9 mouse cellular contexts compared by ENCODE assay signal in the genomic region with DNA sequence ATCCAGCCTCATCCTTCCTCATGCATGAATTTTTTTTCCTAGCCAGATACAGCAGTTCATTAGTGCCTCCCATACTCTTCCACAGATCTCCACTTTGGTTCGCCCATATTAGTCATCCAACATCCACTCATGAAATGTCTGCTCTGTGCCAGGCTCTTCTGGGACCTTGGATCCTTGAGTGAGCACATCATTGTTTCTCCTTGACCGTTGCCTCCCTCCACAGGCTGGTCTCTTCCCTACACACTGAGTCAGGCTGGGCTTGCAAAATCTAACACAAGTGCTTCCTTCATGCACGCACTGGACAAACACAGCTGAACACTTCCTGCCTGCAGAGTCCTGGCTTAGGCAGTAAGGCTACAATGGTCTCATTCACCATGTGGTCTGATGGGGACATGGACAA. TPM values are rescaled to one million over a fixed set of nuclear protein-coding genes. Genes with fewer than 3 reads are reported as not detected.
DNase-seq lines count a peak whose midpoint lies in the region; ATAC-seq lines count a peak whose summit lies in the region.
"Had no signal": no experiment of that assay in that cellular context is flagged by ENCODE, and none has a peak within 500 bp of the region (broad histone marks: within the 10 kb centered on the region; RNA-seq: fewer than 3 reads in every experiment).

No protein-coding gene starts in this region.

- peak; percentile 25; the same call in 1 of the 2 replicates for ATAC-seq in liver, embryonic 13.5 days (ENCODE audit: low read depth)
- ATAC-seq in liver, embryonic 11.5 days (replicated peaks; ENCODE audit: low FRiP score) = no peak
- peak; percentile 40 for ATAC-seq in megakaryocyte progenitor cell, adult 5-6 weeks (replicated peaks; ENCODE audit: poor library complexity)
- ATAC-seq in hindbrain, embryonic 16.5 days = no peak

- peaks cover 30% of the 10 kb centered on the region for H3K4me1 ChIP-seq in liver, embryonic 13.5 days (replicated peaks)
- peaks cover 11% of the 10 kb centered on the region for H3K4me1 ChIP-seq in liver, embryonic 11.5 days (replicated peaks; ENCODE audit: control insufficient read depth, insufficient read depth, low read length)
- peaks cover 13% of the 10 kb centered on the region for H3K4me1 ChIP-seq in hindbrain, embryonic 16.5 days (ENCODE audit: control insufficient read depth, insufficient read depth, low read depth, low read length)

- H3K4me2 ChIP-seq in liver, embryonic 13.5 days = no peak overlapping the region
- H3K4me2 ChIP-seq in liver, embryonic 11.5 days = no peak overlapping the region
- H3K4me2 ChIP-seq in hindbrain, embryonic 16.5 days (ENCODE audit: low read length) = no peak overlapping the region

- DNase-seq in liver, embryonic 13.5 days = no peak
- no peak for DNase-seq in liver, embryonic 11.5 days (ENCODE audit: low spot score)
- DNase-seq in adrenal gland, adult 8-10 months = peak; percentile 84
- peak; percentile 30 for DNase-seq in gastrocnemius, postnatal 25 days
- no peak for DNase-seq in left cerebral cortex, adult 8-10 months (ENCODE audit: low spot score in 2 of 2)
- DNase-seq: cerebellum, adult 9-10 months; kidney, postnatal 25 days had no signal

- H3K27me3 ChIP-seq in liver, embryonic 13.5 days = no peaks in the 10 kb centered on the region
- no peaks in the 10 kb centered on the region for H3K27me3 ChIP-seq in liver, embryonic 11.5 days (replicated peaks; ENCODE audit: control insufficient read depth, insufficient read depth, low read length)
- no peaks in the 10 kb centered on the region; the same call in 1 of the 2 replicates for H3K27me3 ChIP-seq in hindbrain, embryonic 16.5 days (replicated peaks; ENCODE audit: control insufficient read depth, insufficient read depth, low read length)

- no peaks in the 10 kb centered on the region for H3K9me3 ChIP-seq in liver, embryonic 13.5 days (replicated peaks)
- no peaks in the 10 kb centered on the region for H3K9me3 ChIP-seq in liver, embryonic 11.5 days (ENCODE audit: control insufficient read depth, low read length)
- no peaks in the 10 kb centered on the region for H3K9me3 ChIP-seq in hindbrain, embryonic 16.5 days (ENCODE audit: control insufficient read depth, low read length)

- H3K36me3 ChIP-seq in liver, embryonic 13.5 days = no peaks in the 10 kb centered on the region
- no peaks in the 10 kb centered on the region for H3K36me3 ChIP-seq in liver, embryonic 11.5 days (ENCODE audit: control insufficient read depth, insufficient read depth, low read length)
- H3K36me3 ChIP-seq in hindbrain, embryonic 16.5 days (ENCODE audit: control insufficient read depth, insufficient read depth, low read length) = no peaks in the 10 kb centered on the region

- H3K9ac ChIP-seq in liver, embryonic 13.5 days = no peak overlapping the region
- no peak overlapping the region for H3K9ac ChIP-seq in liver, embryonic 11.5 days (ENCODE audit: low read depth, low read length)
- no peak overlapping the region for H3K9ac ChIP-seq in hindbrain, embryonic 16.5 days (ENCODE audit: low read depth, low read length)

- no peak overlapping the region for H3K4me3 ChIP-seq in liver, embryonic 13.5 days (replicated peaks)
- H3K4me3 ChIP-seq in liver, embryonic 11.5 days (ENCODE audit: low read depth, low read length) = no peak overlapping the region
- no peak overlapping the region for H3K4me3 ChIP-seq in hindbrain, embryonic 16.5 days (ENCODE audit: low read length)

- no peak overlapping the region for H3K27ac ChIP-seq in liver, embryonic 13.5 days
- H3K27ac ChIP-seq in liver, embryonic 11.5 days (ENCODE audit: low read depth, low read length) = no peak overlapping the region
- H3K27ac ChIP-seq in hindbrain, embryonic 16.5 days (ENCODE audit: low read depth, low read length) = no peak overlapping the region

- WGBS in liver, embryonic 13.5 days (ENCODE audit: insufficient replicate concordance) = 60% methylated on average over 3 of the region's 3 CpGs
- 70% methylated on average over 3 of the region's 3 CpGs for WGBS in liver, embryonic 11.5 days
- 85% methylated on average over 3 of the region's 3 CpGs for WGBS in hindbrain, embryonic 16.5 days

RNA-seq across cellular contexts. Expression of a gene that starts 1.7 kb away (rescaled TPM):
- polyA plus RNA-seq in liver, embryonic 13.5 days (2015; fragmentation: Nextera tagmentation; extraction: Ambion mirVana) = 32.1 and 32.5 TPM in 2 replicates
- polyA plus RNA-seq in liver, embryonic 11.5 days (2014; fragmentation: Nextera tagmentation; extraction: Ambion mirVana) = 62.4 and 65.3 TPM in 2 replicates
- total RNA-seq in adrenal gland, adult 8-10 months (2022) = 100 to 1,000 TPM; 125 to 176 (median 142) TPM
- total RNA-seq in gastrocnemius, postnatal 25 days (2021) = 10 to 100 TPM; 21.6 to 29.0 TPM
- 98.6 and 103 TPM in 2 replicates for total RNA-seq in megakaryocyte progenitor cell, adult 5-6 weeks (2015)
- total RNA-seq in megakaryocyte progenitor cell, adult 5-6 weeks (2017) = 168 and 210 TPM in 2 replicates
- 100 to 1,000 TPM in 1 of 4 experiments, 10 to 100 TPM in 3; 47.1 to 108 (median 62.0) TPM for total RNA-seq in left cerebral cortex, adult 8-10 months (2022)
- polyA plus RNA-seq in hindbrain, embryonic 16.5 days (2015; fragmentation: Nextera tagmentation; extraction: Ambion mirVana) = 68.0 and 71.3 TPM in 2 replicates

RNA-seq across cellular contexts. Expression of a gene that starts 2.0 kb away (rescaled TPM):
- polyA plus RNA-seq in liver, embryonic 13.5 days (2015; fragmentation: Nextera tagmentation; extraction: Ambion mirVana) = 0.16 TPM in 1 of 2 replicates, not detected in the other
- polyA plus RNA-seq in liver, embryonic 11.5 days (2014; fragmentation: Nextera tagmentation; extraction: Ambion mirVana) = 0.22 TPM in 1 of 2 replicates, not detected in the other
- 1 to 10 TPM; 1.5 to 3.9 (median 3.5) TPM for total RNA-seq in adrenal gland, adult 8-10 months (2022)
- total RNA-seq in gastrocnemius, postnatal 25 days (2021) = under 1 TPM in 1 of 2 experiments, not detected in 1; 0.94 TPM
- 0.17 TPM in 1 of 2 replicates, not detected in the other for total RNA-seq in megakaryocyte progenitor cell, adult 5-6 weeks (2015)
- total RNA-seq in megakaryocyte progenitor cell, adult 5-6 weeks (2017) = not detected in 2 replicates
- 1 to 10 TPM; 2.5 to 4.5 (median 4.0) TPM for total RNA-seq in left cerebral cortex, adult 8-10 months (2022)
- polyA plus RNA-seq in hindbrain, embryonic 16.5 days (2015; fragmentation: Nextera tagmentation; extraction: Ambion mirVana) = 1.1 and 1.3 TPM in 2 replicates

RNA-seq across cellular contexts. Expression of a gene that starts 40.1 kb away (rescaled TPM):
- polyA plus RNA-seq in liver, embryonic 13.5 days (2015; fragmentation: Nextera tagmentation; extraction: Ambion mirVana) = 0.12 TPM in 1 of 2 replicates, not detected in the other
- 0.10 TPM in 1 of 2 replicates, not detected in the other for polyA plus RNA-seq in liver, embryonic 11.5 days (2014; fragmentation: Nextera tagmentation; extraction: Ambion mirVana)
- 10 to 100 TPM in 2 of 4 experiments, 1 to 10 TPM in 2; 5.8 to 16.0 (median 9.7) TPM for total RNA-seq in adrenal gland, adult 8-10 months (2022)
- total RNA-seq in gastrocnemius, postnatal 25 days (2021) = not detected
- not detected in 2 replicates for total RNA-seq in megakaryocyte progenitor cell, adult 5-6 weeks (2015)
- not detected in 2 replicates for total RNA-seq in megakaryocyte progenitor cell, adult 5-6 weeks (2017)
- total RNA-seq in left cerebral cortex, adult 8-10 months (2022) = 10 to 100 TPM; 22.3 to 29.6 (median 26.5) TPM
- polyA plus RNA-seq in hindbrain, embryonic 16.5 days (2015; fragmentation: Nextera tagmentation; extraction: Ambion mirVana) = 46.6 and 52.6 TPM in 2 replicates

RNA-seq across cellular contexts. Expression of a gene that starts 51.2 kb away (rescaled TPM):
- 5.2 and 6.1 TPM in 2 replicates for polyA plus RNA-seq in liver, embryonic 13.5 days (2015; fragmentation: Nextera tagmentation; extraction: Ambion mirVana)
- polyA plus RNA-seq in liver, embryonic 11.5 days (2014; fragmentation: Nextera tagmentation; extraction: Ambion mirVana) = 11.9 and 13.2 TPM in 2 replicates
- total RNA-seq in adrenal gland, adult 8-10 months (2022) = 100 to 1,000 TPM; 107 to 144 (median 120) TPM
- 100 to 1,000 TPM in 1 of 2 experiments, 10 to 100 TPM in 1; 90.4 to 100 TPM for total RNA-seq in gastrocnemius, postnatal 25 days (2021)
- 91.4 and 102 TPM in 2 replicates for total RNA-seq in megakaryocyte progenitor cell, adult 5-6 weeks (2015)
- total RNA-seq in megakaryocyte progenitor cell, adult 5-6 weeks (2017) = 87.9 and 105 TPM in 2 replicates
- total RNA-seq in left cerebral cortex, adult 8-10 months (2022) = 100 to 1,000 TPM; 101 to 107 (median 103) TPM
- polyA plus RNA-seq in hindbrain, embryonic 16.5 days (2015; fragmentation: Nextera tagmentation; extraction: Ambion mirVana) = 11.0 and 15.3 TPM in 2 replicates

Comparison
In these comparisons a context has a peak if more than half of its experiments do, and no peak if none do; other contexts are left out.
1. ATAC-seq: peak in liver, embryonic 13.5 days (single experiment) and megakaryocyte progenitor cell, adult 5-6 weeks (single experiment); none in liver, embryonic 11.5 days (single experiment) and hindbrain, embryonic 16.5 days (single experiment).
2. DNase-seq: peak in adrenal gland, adult 8-10 months (single experiment) and gastrocnemius, postnatal 25 days (single experiment); none in liver, embryonic 13.5 days (single experiment), liver, embryonic 11.5 days (single experiment) and left cerebral cortex, adult 8-10 months (0 of 2).
3. RNA of a gene that starts 40.1 kb away (total RNA-seq): 22.3 to 29.6 TPM in left cerebral cortex, adult 8-10 months and 5.8 to 16.0 TPM in adrenal gland, adult 8-10 months; not detected in gastrocnemius, postnatal 25 days and not detected in megakaryocyte progenitor cell, adult 5-6 weeks; every median in the first group is over 4 times any median in the second.